Mouse (Mus musculus) adrenal gland, adult 8-10 months (tissue): ENCODE measurements around the gene Prps1. TPM values are rescaled to one million over a fixed set of nuclear protein-coding genes. Genes with fewer than 3 reads are reported as not detected.
"Not testable (repeated sequence)": the region's sequence is repeated elsewhere in the genome, so short reads cannot be mapped to it uniquely, and the experiment has no call there.

Source experiments
- DNase-seq: peaks from one replicate; pipeline ENCODE4 v3.0.0; 2022
- total RNA-seq, 4 experiments: library from RNA; stranded (reverse); gene quantifications; 2 replicates each; pipeline ENCODE4 v1.2.4; 2022

The Prps1 gene
- 10 to 100 TPM; 18.5 to 32.8 (median 23.6) TPM for total RNA-seq

GRCm38 (mm10) chrX:140456279-140456731, at the start of gene Prps1:
Prps1 (plus strand) TSS chrX:140456613.
- DNase-seq: peak; percentile 68

GRCm38 (mm10) chrX:140407593-140407992, 48.8 kb upstream of the Prps1 start:
- DNase-seq: no peak

- DNase-seq: no peak
Measured at GRCm38 (mm10) chrX:140418467-140418866, 37.9 kb upstream of the Prps1 start.

- DNase-seq: no peak
Measured at GRCm38 (mm10) chrX:140427124-140427523, 29.3 kb upstream of the Prps1 start.

GRCm38 (mm10) chrX:140428252-140428651, 28.2 kb upstream of the Prps1 start:
- no peak for DNase-seq

GRCm38 (mm10) chrX:140429985-140430384, 26.4 kb upstream of the Prps1 start:
- DNase-seq: no peak

- DNase-seq: no peak
Measured at GRCm38 (mm10) chrX:140430506-140430905, 25.9 kb upstream of the Prps1 start.

GRCm38 (mm10) chrX:140431981-140432380, 24.4 kb upstream of the Prps1 start:
- no peak for DNase-seq

- DNase-seq: no peak
Measured at GRCm38 (mm10) chrX:140432786-140433185, 23.6 kb upstream of the Prps1 start.

- no peak for DNase-seq
Measured at GRCm38 (mm10) chrX:140437906-140438305, 18.5 kb upstream of the Prps1 start.

- DNase-seq: no peak
Measured at GRCm38 (mm10) chrX:140445551-140445950, 10.9 kb upstream of the Prps1 start.

GRCm38 (mm10) chrX:140450071-140450470, 6.3 kb upstream of the Prps1 start:
- DNase-seq: no peak

GRCm38 (mm10) chrX:140456751-140457491, 508 bp downstream of the Prps1 start:
- peak; percentile 5 for DNase-seq

GRCm38 (mm10) chrX:140457502-140457901, 1.1 kb downstream of the Prps1 start:
- no peak for DNase-seq

- DNase-seq: no peak
Measured at GRCm38 (mm10) chrX:140478231-140478630, 21.8 kb downstream of the Prps1 start.

- no peak for DNase-seq
Measured at GRCm38 (mm10) chrX:140479171-140479570, 22.8 kb downstream of the Prps1 start.

- no peak for DNase-seq
Measured at GRCm38 (mm10) chrX:140489174-140489573, 32.8 kb downstream of the Prps1 start.

GRCm38 (mm10) chrX:140490203-140490602, 33.8 kb downstream of the Prps1 start:
- no peak for DNase-seq

- no peak for DNase-seq
Measured at GRCm38 (mm10) chrX:140491884-140492571, 35.6 kb downstream of the Prps1 start.

- DNase-seq: no peak
Measured at GRCm38 (mm10) chrX:140493527-140494029, 37.2 kb downstream of the Prps1 start.

GRCm38 (mm10) chrX:140494170-140494569, 37.8 kb downstream of the Prps1 start:
- DNase-seq: no peak

- not testable (repeated sequence) for DNase-seq
Measured at GRCm38 (mm10) chrX:140498431-140498830, 42.0 kb downstream of the Prps1 start.

- no peak for DNase-seq
Measured at GRCm38 (mm10) chrX:140500306-140500705, 43.9 kb downstream of the Prps1 start.
